Mouse (Mus musculus) megakaryocyte, adult 5-6 weeks (primary cell): Measurements from ENCODE around the gene Coro1b. TPM values are rescaled to one million over a fixed set of nuclear protein-coding genes. Genes with fewer than 3 reads are reported as not detected.

Source experiments
- ATAC-seq: 2 replicates; pipeline ENCODE4 v1.8.0; 2016; ENCODE audit warnings: mild to moderate bottlenecking, inconsistent platforms; ENCODE audit not compliant: poor library complexity, severe bottlenecking
- total RNA-seq, 2 experiments: library from RNA; stranded (forward) in 1 of 2; stranded (reverse) in 1 of 2; fragments of 153-499, 151-499 nt in 1 of 2; fragments of 221-1000, 200-1000 nt in 1 of 2; gene quantifications; 2 replicates each; pipeline versions ENCODE4 v1.2.3 to v1.2.4; 2015 to 2017

Coro1b gene
- total RNA-seq, 2 experiments from 2014 or later = 142 to 345 TPM

- no peak for ATAC-seq
Observed at GRCm38 (mm10) chr19:4183689-4184088, 35.3 kb downstream of the Coro1b start.

- ATAC-seq = peak; percentile 55
Observed at GRCm38 (mm10) chr19:4184976-4185975, 36.9 kb downstream of the Coro1b start.

GRCm38 (mm10) chr19:4187303-4187702, 38.9 kb downstream of the Coro1b start:
- ATAC-seq = no peak

GRCm38 (mm10) chr19:4189051-4189620, 40.7 kb downstream of the Coro1b start:
- no peak for ATAC-seq

GRCm38 (mm10) chr19:4190831-4191334, 42.5 kb downstream of the Coro1b start, which contains the start of gene Tbc1d10c:
Tbc1d10c (minus strand) TSS chr19:4191284.
- peak; percentile 72 for ATAC-seq

DNA sequence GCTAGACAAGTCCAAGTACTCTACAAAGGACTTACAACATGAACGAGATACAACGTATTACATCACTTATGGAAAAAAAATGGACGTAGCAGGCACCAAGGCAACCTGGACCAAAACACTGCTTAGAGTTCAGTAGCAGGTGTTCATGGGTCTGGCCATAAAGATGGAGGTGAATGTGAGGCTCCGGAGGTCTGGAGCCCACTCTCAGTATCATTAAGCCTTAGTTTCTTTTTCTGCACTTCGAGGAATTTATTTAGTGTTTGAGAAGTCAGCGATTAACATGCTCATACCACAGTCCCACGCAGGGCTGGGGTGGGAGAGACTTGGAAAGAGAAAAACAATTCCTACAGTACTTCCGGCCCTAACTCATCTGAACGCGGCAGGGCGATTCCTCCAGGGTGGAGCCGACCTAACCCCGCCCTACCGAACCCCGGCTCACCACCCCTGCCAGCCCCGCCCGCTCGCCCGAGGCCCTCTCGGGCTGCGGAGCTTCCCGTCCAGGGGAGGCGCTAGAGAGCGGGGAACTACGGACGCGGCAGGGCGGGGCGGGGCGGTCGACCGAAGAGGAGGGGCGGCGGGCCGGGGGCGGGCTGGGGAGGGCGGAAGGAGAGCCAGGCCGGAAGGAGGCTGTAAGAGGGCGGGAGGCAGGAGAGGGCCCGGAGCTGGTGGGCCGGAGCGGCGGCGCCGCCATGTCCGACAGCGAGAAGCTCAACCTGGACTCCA, 43.3 kb downstream of the Coro1b start, which contains the start of gene Ppp1ca:
Gene Ppp1ca, plus strand, starts transcription at position 538 of the 723 bp plus-strand sequence.
- ATAC-seq = peak; percentile 94

DNA sequence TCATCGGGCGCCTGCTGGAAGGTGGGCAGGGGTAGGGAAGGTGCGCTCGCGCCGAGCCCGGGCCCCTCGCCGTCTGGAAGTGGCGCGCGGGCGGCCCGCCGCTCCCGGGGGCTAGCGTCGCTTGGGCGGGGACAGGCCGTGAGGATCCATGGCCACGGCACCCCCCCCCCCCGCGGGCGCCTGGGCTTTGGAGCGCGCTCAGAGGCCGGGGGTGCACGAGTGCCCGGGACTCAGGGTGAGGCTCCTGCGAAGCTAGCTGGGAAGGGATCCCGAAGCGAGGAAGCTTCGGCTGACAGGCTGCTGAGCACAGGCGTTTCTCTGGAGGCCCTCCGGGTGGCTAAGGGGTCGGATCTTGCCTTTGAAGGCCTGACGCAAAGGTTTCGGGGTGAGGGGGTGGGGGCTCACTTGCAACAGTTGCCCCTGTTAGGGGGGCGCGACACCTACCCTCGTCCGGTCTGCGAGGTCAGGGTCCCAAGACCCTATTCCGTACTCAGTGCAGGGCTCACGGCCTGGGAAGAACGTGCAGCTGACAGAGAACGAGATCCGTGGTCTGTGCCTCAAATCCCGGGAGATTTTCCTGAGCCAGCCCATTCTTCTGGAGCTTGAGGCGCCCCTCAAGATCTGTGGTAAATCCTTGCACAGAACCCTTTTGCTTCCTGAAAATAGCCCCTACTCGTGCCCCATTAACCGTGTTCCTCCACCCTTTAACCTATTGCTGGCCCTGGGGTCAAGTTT, 44.0 kb downstream of the Coro1b start:
- ATAC-seq = no peak

GRCm38 (mm10) chr19:4193129-4193528, 44.7 kb downstream of the Coro1b start:
- ATAC-seq = no peak

DNA sequence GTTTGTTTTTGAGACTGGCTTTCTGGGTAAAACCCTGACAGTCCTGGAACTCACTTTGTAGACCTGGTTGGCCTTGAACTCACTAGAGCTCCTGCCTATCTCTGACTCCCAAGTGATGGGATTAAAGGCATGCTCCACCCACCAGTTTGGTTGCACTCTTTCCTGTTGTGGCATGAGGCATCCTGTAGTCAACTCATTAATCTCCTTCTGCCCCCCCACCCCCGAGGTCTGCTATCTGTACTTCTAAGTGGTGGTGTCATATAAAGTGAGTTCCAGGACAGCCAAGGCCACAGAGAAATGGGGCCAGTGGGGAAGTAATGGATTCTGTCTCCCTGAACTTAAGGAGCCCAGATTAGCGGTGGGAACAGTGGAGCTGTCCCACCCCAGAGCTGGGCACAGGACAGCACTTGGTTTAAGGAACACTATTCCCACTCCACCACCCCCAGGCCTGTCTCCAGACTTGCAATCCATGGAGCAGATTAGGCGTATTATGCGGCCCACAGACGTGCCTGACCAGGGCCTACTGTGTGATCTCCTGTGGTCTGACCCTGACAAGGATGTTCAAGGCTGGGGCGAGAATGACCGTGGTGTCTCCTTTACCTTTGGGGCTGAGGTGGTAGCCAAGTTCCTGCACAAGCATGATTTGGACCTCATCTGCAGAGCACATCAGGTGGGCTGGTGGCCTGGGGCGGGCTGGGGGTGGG, 45.8 kb downstream of the Coro1b start:
- no peak for ATAC-seq

GRCm38 (mm10) chr19:4194776-4195650, 46.6 kb downstream of the Coro1b start:
- no peak for ATAC-seq

GRCm38 (mm10) chr19:4196048-4196447, 47.6 kb downstream of the Coro1b start:
- ATAC-seq = no peak

DNA sequence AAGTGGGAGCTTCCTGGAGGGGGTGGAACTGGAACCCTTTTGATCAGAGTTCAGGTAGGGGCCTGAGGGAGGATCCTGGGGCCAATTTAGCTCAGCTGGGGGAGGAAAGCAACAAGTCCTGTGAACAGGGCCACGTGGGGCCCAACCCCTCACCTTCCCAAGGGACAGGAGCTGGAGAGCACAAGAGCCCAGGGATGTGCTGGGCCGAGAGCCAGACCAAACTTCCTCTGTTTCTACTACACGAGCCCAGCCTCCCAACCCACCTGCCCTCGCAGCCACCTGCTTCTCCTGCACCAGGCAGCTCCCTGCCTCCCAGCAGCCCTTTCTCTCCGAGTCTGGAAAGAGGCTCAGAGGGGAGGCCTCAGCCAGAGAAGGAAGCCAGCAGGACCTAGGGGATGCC, 48.1 kb downstream of the Coro1b start:
- no peak for ATAC-seq

GRCm38 (mm10) chr19:4197180-4197579, 48.8 kb downstream of the Coro1b start:
- ATAC-seq = no peak

- peak; percentile 86 for ATAC-seq
Observed at GRCm38 (mm10) chr19:4201291-4201909, 53.0 kb downstream of the Coro1b start, which contains the start of gene Rad9a. Rad9a (minus strand) TSS chr19:4201662.

GRCm38 (mm10) chr19:4202149-4202548, 53.7 kb downstream of the Coro1b start:
- no peak for ATAC-seq

DNA sequence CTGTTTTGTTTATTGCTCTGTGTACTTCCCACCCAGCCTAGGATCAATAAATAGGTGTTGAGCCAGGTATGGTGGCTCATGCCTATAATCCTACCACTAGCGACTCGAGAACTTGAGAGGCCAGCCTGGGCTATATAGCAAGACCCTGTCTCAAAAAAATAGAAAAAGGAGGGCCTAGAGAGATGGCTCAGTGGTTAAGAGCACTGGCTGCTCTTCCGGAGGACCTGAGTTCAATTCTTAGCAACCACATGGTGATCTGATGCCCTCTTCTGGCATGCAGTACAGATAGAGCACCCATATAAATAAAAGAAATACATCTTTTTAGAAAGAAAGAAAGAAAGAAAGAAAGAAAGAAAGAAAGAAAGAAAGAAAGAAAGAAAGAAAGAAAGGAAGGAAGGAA, 54.7 kb downstream of the Coro1b start:
- no peak for ATAC-seq
